Mouse (Mus musculus) midbrain, embryonic 14.5 days (tissue): ENCODE measurements around the gene Slc1a7. TPM values are rescaled to one million over a fixed set of nuclear protein-coding genes. Genes with fewer than 3 reads are reported as not detected.

Experiments
- ATAC-seq: fragments of 200-750 bp; cut with Nextera tagmentation; 2 replicates; pipeline ENCODE4 v1.8.0; 2017; ENCODE audit warnings: moderate number of reproducible peaks, moderate library complexity; ENCODE audit not compliant: low FRiP score, low TSS enrichment
- DNase-seq: peaks from one replicate; pipeline ENCODE4 v3.0.0-alpha.2; 2015
- H3K27ac ChIP-seq: fragments of 300-500 bp; sonication (generic); replicated peaks from 2 replicates; pipeline ENCODE4 v1.5.1; 2014; ENCODE audit warnings: mild to moderate bottlenecking, low read depth, low read length, moderate library complexity
- H3K27me3 ChIP-seq: fragments of 300-500 bp; sonication (generic); 2 replicates; pipeline ENCODE4 v1.6.1; 2014; ENCODE audit warnings: low read length, control low read depth, mixed read lengths; ENCODE audit not compliant: control insufficient read depth, insufficient read depth
- H3K36me3 ChIP-seq: fragments of 300-500 bp; sonication (generic); 2 replicates; pipeline ENCODE4 v1.6.1; 2014; ENCODE audit warnings: low read length, control low read depth; ENCODE audit not compliant: control insufficient read depth, insufficient read depth
- H3K4me1 ChIP-seq: fragments of 300-500 bp; sonication (generic); 2 replicates; pipeline ENCODE4 v1.6.1; 2014; ENCODE audit warnings: mild to moderate bottlenecking, antibody characterized with exemption, low read length, control low read depth; ENCODE audit not compliant: control insufficient read depth, insufficient read depth
- H3K4me2 ChIP-seq: fragments of 300-500 bp; sonication (generic); 2 replicates; pipeline ENCODE4 v1.6.1; 2014; ENCODE audit warnings: mild to moderate bottlenecking, low read length, moderate library complexity
- H3K4me3 ChIP-seq: fragments of 300-500 bp; sonication (generic); replicated peaks from 2 replicates; pipeline ENCODE4 v1.5.1; 2014; ENCODE audit warnings: low read depth, low read length
- H3K9ac ChIP-seq: fragments of 300-500 bp; sonication (generic); replicated peaks from 2 replicates; pipeline ENCODE4 v1.6.1; 2014; ENCODE audit warnings: mild to moderate bottlenecking, low read length, moderate library complexity
- H3K9me3 ChIP-seq: fragments of 300-500 bp; sonication (generic); 2 replicates; pipeline ENCODE4 v1.6.1; 2016; ENCODE audit warnings: low read length, control low read depth, mixed read lengths; ENCODE audit not compliant: control insufficient read depth
- WGBS: fragments of 180-500 bp; shearing (Covaris S2); extraction: QIAGEN DNeasy Blood & Tissue Kit; methylation state at CpG from one replicate; pipeline ENCODE4 v1.1.7; 2014; 5-methylcytosine and 5-hydroxymethylcytosine counted together
- polyA plus RNA-seq: library from polyadenylated mRNA; unstranded; fragments of >200 nt; fragmentation: Nextera tagmentation; extraction: Ambion mirVana; gene quantifications from 2 replicates; pipeline ENCODE4 v1.2.1, GENCODE M21; 2014

Slc1a7 gene
- polyA plus RNA-seq, 1 experiment from 2014 or later: not detected

- no peaks in the 10 kb centered on the region for H3K9me3 ChIP-seq
- DNase-seq: no peak
- H3K4me3 ChIP-seq: no peak overlapping the region
- no peaks in the 10 kb centered on the region for H3K4me1 ChIP-seq
- no peak for ATAC-seq
- H3K27ac ChIP-seq: no peak overlapping the region
- no peak overlapping the region for H3K4me2 ChIP-seq
- H3K27me3 ChIP-seq: no peaks in the 10 kb centered on the region
- H3K36me3 ChIP-seq: no peaks in the 10 kb centered on the region
- H3K9ac ChIP-seq: no peak overlapping the region
- 77% methylated on average over 5 of the region's 5 CpGs for WGBS
Observed at GRCm38 (mm10) chr4:107990818-107991217, 22.7 kb downstream of the Slc1a7 start.

GRCm38 (mm10) chr4:107991879-107992278, 23.7 kb downstream of the Slc1a7 start:
- Histone ChIP-seq H3K27me3 (no peaks in the 10 kb centered on the region), H3K4me3 (no peak overlapping the region), H3K9ac (no peak overlapping the region), H3K36me3 (no peaks in the 10 kb centered on the region), H3K4me1 (no peaks in the 10 kb centered on the region), H3K9me3 (no peaks in the 10 kb centered on the region), H3K27ac (no peak overlapping the region), H3K4me2 (no peak overlapping the region)
- DNase-seq (peak; percentile 18), ATAC-seq (no peak)
- WGBS: 10% methylated on average over 6 of the region's 6 CpGs

DNA sequence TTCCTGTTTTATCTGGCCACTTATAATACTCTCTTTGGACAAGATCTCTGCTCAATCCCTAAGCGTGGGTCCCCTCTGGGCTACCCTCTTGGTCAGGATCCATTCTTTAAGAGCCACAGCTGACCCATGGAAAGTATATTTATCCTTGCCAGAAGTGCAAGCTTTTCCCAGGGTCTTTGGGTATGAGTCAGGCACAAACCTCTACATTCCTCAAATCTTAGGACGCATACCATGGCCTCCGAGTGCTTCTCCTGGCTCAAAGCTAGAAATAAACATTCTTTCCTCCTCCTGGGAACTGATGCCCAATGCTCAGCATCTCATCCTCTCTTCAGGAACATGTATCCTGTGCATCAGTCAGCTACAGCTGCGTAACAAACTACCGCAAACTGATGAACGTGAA, 26.9 kb downstream of the Slc1a7 start:
- no peak overlapping the region for H3K4me2 ChIP-seq
- no peak for ATAC-seq
- 92% methylated on average over 6 of the region's 6 CpGs for WGBS

GRCm38 (mm10) chr4:107995727-107996126, 27.6 kb downstream of the Slc1a7 start:
- Histone ChIP-seq H3K9ac (no peak overlapping the region), H3K4me3 (no peak overlapping the region), H3K4me2 (no peak overlapping the region), H3K9me3 (no peaks in the 10 kb centered on the region), H3K27ac (no peak overlapping the region), H3K36me3 (no peaks in the 10 kb centered on the region), H3K4me1 (no peaks in the 10 kb centered on the region), H3K27me3 (no peaks in the 10 kb centered on the region)
- DNase-seq (no peak), ATAC-seq (no peak)
- 84% methylated on average over 6 of the region's 6 CpGs for WGBS

More for the DNA sequence above, 26.9 kb downstream of the Slc1a7 start:
- Histone ChIP-seq H3K36me3 (no peaks in the 10 kb centered on the region), H3K4me1 (no peaks in the 10 kb centered on the region), H3K9ac (no peak overlapping the region), H3K27me3 (no peaks in the 10 kb centered on the region), H3K27ac (no peak overlapping the region), H3K4me3 (no peak overlapping the region), H3K9me3 (no peaks in the 10 kb centered on the region)
- DNase-seq: no peak

- no peaks in the 10 kb centered on the region for H3K36me3 ChIP-seq
- no peaks in the 10 kb centered on the region for H3K9me3 ChIP-seq
- H3K27me3 ChIP-seq: no peaks in the 10 kb centered on the region
- no peak overlapping the region for H3K27ac ChIP-seq
- no peak overlapping the region for H3K4me3 ChIP-seq
- no peaks in the 10 kb centered on the region for H3K4me1 ChIP-seq
- WGBS: 91% methylated on average over 9 of the region's 9 CpGs
- DNase-seq (no peak), ATAC-seq (no peak)
- H3K4me2 ChIP-seq: no peak overlapping the region
- no peak overlapping the region for H3K9ac ChIP-seq
Observed at GRCm38 (mm10) chr4:107996418-107996986, 28.4 kb downstream of the Slc1a7 start.

DNA sequence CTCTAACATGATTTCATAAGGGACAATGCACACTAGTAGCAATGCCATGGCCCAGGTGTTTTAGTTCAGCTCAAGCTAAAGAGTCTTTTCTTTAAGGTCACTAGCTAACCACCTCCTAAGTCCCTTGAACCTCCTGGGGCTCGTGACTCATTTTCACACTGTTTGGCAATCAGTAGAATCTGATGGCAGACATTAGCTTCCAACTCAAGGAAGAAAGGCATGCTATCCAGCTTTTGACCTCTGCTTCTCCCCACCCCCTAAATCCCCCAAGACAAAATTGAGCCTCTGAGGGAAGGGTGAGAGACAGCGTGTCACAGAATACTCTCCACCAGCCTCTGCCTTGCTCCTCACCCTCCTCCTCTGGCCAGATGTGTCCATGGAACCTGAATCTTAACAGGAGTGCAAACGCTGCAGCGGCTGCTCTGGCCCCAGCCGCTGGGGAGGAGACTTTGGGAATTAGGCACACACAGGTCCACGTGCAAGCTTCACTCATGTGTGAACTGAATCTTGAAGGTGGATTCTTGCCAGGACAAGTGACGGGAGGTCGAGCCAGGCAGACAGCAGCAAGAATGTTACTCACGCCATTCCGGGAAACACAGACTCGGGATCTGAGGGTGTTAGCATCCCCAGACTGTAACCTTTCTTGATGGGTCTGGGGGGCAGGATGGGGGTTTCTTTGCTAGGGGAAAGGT, 30.7 kb downstream of the Slc1a7 start:
- Histone ChIP-seq H3K4me3 (no peak overlapping the region), H3K4me2 (no peak overlapping the region), H3K9ac (no peak overlapping the region), H3K27me3 (no peaks in the 10 kb centered on the region), H3K4me1 (no peaks in the 10 kb centered on the region), H3K27ac (no peak overlapping the region), H3K9me3 (no peaks in the 10 kb centered on the region), H3K36me3 (no peaks in the 10 kb centered on the region)
- 26% methylated on average over 11 of the region's 11 CpGs for whole genome bisulfite sequencing
- ATAC-seq: no peak
- DNase-seq: peak; percentile 18

- Histone ChIP-seq H3K4me3 (no peak overlapping the region), H3K4me1 (no peaks in the 10 kb centered on the region)
- WGBS: 78% methylated on average over 1 of the region's 1 CpGs
Observed at GRCm38 (mm10) chr4:107999380-107999779, 31.2 kb downstream of the Slc1a7 start.

GRCm38 (mm10) chr4:108005328-108005727, 37.2 kb downstream of the Slc1a7 start:
- no peak overlapping the region for H3K4me3 ChIP-seq
- 48% methylated on average over 7 of the region's 7 CpGs for WGBS

More at GRCm38 (mm10) chr4:107999380-107999779, 31.2 kb downstream of the Slc1a7 start:
- Histone ChIP-seq H3K27me3 (no peaks in the 10 kb centered on the region), H3K27ac (no peak overlapping the region), H3K36me3 (no peaks in the 10 kb centered on the region), H3K9ac (no peak overlapping the region), H3K4me2 (no peak overlapping the region), H3K9me3 (no peaks in the 10 kb centered on the region)
- DNase-seq: no peak
- ATAC-seq: no peak

DNA sequence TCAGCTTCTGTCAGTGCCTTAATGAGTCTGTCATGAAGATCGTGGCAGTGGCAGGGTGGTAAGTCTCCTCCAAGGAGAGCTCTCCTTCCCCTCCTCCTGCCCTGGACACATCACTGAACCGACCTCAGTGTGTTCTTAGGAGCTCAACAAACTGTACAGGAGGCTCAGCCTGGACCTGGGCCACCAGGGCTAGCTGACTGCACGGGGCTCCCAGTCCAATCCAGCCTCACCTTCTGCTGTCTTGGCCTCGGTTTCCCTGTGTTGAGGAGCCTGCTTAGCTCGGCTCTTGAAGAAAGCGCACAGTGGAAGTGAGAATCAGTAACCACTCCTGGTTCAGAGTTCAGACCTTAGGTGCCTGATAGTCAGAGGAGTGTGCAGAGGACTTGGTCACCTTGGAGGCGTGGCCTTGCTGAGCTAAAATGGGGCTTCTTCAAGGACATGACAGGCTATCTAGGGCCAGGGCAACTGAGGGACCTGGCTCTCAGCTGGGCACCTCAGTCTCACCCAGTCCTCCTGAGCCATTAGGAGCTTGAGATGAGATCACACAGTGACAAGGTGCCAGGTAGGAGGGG, 39.5 kb downstream of the Slc1a7 start:
- H3K27ac ChIP-seq: no peak overlapping the region
- no peaks in the 10 kb centered on the region for H3K27me3 ChIP-seq
- DNase-seq: no peak
- no peak overlapping the region for H3K4me3 ChIP-seq
- ATAC-seq: no peak
- H3K4me1 ChIP-seq: no peaks in the 10 kb centered on the region
- no peak overlapping the region for H3K4me2 ChIP-seq
- no peak overlapping the region for H3K9ac ChIP-seq
- H3K36me3 ChIP-seq: no peaks in the 10 kb centered on the region
- 84% methylated on average over 7 of the region's 7 CpGs for WGBS
- no peaks in the 10 kb centered on the region for H3K9me3 ChIP-seq

More at GRCm38 (mm10) chr4:108005328-108005727, 37.2 kb downstream of the Slc1a7 start:
- ATAC-seq: no peak
- H3K4me1 ChIP-seq: no peaks in the 10 kb centered on the region
- no peaks in the 10 kb centered on the region for H3K27me3 ChIP-seq
- H3K9me3 ChIP-seq: no peaks in the 10 kb centered on the region
- H3K36me3 ChIP-seq: no peaks in the 10 kb centered on the region
- peak; percentile 67 for DNase-seq
- H3K4me2 ChIP-seq: no peak overlapping the region
- H3K9ac ChIP-seq: no peak overlapping the region
- H3K27ac ChIP-seq: no peak overlapping the region
